Mouse (Mus musculus) neural tube, embryonic 14.5 days (tissue): ENCODE measurements around the gene Znhit1. TPM values are rescaled to one million over a fixed set of nuclear protein-coding genes. Genes with fewer than 3 reads are reported as not detected.

Experiments
- ATAC-seq: fragments of 200-750 bp; cut with Nextera tagmentation; 2 replicates; pipeline ENCODE4 v1.8.0; 2017; ENCODE audit warnings: low read depth, mild to moderate bottlenecking, moderate TSS enrichment, moderate library complexity
- H3K27ac ChIP-seq: fragments of 300-500 bp; sonication (generic); 2 replicates; pipeline ENCODE4 v1.5.1; 2014; ENCODE audit warnings: low read depth, mild to moderate bottlenecking, control low read depth, low read length, moderate library complexity, mixed read lengths
- H3K27me3 ChIP-seq: fragments of 300-500 bp; sonication (generic); 2 replicates; pipeline ENCODE4 v1.6.1; 2014; ENCODE audit warnings: low read length; ENCODE audit not compliant: control insufficient read depth, insufficient read depth
- H3K36me3 ChIP-seq: fragments of 300-500 bp; sonication (generic); 2 replicates; pipeline ENCODE4 v1.6.1; 2014; ENCODE audit warnings: low read length, mixed read lengths; ENCODE audit not compliant: control insufficient read depth, insufficient read depth
- H3K4me1 ChIP-seq: fragments of 300-500 bp; sonication (generic); 2 replicates; pipeline ENCODE4 v1.6.1; 2014; ENCODE audit warnings: low read length; ENCODE audit not compliant: control insufficient read depth, insufficient read depth
- H3K4me2 ChIP-seq: fragments of 300-500 bp; sonication (generic); 2 replicates; pipeline ENCODE4 v1.6.1; 2014; ENCODE audit warnings: mild to moderate bottlenecking, low read depth, low read length, control low read depth
- H3K4me3 ChIP-seq: fragments of 300-500 bp; sonication (generic); 2 replicates; pipeline ENCODE4 v1.5.1; 2014; ENCODE audit warnings: low read depth, low read length, control low read depth, mixed read lengths
- H3K9ac ChIP-seq: fragments of 300-500 bp; sonication (generic); replicated peaks from 2 replicates; pipeline ENCODE4 v1.6.1; 2014; ENCODE audit warnings: low read depth, mild to moderate bottlenecking, control low read depth, low read length, mixed read lengths
- H3K9me3 ChIP-seq: fragments of 300-500 bp; sonication (generic); 2 replicates; pipeline ENCODE4 v1.6.1; 2016; ENCODE audit warnings: low read length; ENCODE audit not compliant: control insufficient read depth
- WGBS: fragments of 180-500 bp; shearing (Covaris S2); extraction: QIAGEN DNeasy Blood & Tissue Kit; methylation state at CpG from one replicate; pipeline ENCODE4 v1.1.7; 2014; 5-methylcytosine and 5-hydroxymethylcytosine counted together
- polyA plus RNA-seq: library from polyadenylated mRNA; unstranded; fragments of >200 nt; fragmentation: Nextera tagmentation; extraction: Ambion mirVana; gene quantifications from 2 replicates; pipeline ENCODE4 v1.2.1, GENCODE M21; 2014

Znhit1 gene
- polyA plus RNA-seq, 1 experiment from 2014 or later, result 138 TPM

DNA sequence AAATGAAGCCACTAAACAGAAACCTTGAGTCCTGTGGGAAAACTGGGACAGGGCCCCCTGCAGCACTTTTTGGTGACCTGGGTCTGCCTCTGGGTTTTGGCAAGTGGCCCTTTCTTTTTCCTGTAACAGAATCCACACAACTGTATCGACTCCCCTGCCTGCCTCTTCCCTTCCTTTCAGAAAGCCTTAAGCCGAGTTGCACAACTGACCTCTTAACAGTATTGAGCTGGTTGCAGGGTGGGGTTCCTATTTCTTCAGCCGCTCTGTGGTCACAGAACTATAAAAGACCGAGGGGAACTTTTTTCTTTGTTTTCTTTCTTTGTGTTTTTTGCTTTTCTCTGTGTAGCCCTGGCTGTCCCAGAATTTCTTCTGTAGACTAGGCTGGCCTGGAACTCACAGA, 10.1 kb downstream of the Znhit1 start:
- WGBS, result 81% methylated on average over 4 of the region's 4 CpGs

DNA sequence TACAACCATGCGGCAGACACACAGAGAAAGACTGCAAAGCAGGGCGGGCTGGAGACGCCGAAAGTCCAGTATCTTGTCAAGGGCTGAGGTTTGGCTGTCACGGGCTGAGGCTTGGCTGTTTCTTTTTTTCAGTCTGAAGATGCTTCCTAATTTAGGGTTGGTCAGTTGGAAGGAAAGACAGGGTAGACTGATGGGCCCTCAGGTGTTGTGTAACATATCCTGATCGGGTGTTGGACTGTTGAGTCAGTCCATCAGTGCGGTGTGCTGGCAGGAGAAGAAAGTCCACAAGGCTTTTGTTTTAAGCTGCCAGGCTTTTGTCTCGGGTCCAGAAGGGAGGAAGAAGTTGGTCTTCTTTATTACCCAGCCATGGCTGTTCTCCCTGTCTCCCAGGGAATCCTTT, 14.2 kb downstream of the Znhit1 start:
- H3K36me3 ChIP-seq, result no peaks in the 10 kb centered on the region
- no peak overlapping the region for H3K4me3 ChIP-seq
- no peaks in the 10 kb centered on the region for H3K27me3 ChIP-seq
- no peaks in the 10 kb centered on the region for H3K9me3 ChIP-seq
- no peak overlapping the region for H3K9ac ChIP-seq
- no peak for ATAC-seq
- no peaks in the 10 kb centered on the region for H3K4me1 ChIP-seq
- H3K4me2 ChIP-seq, result no peak overlapping the region
- WGBS, result 81% methylated on average over 8 of the region's 8 CpGs
- no peak overlapping the region for H3K27ac ChIP-seq

More for the DNA sequence above, 10.1 kb downstream of the Znhit1 start:
- no peak overlapping the region for H3K9ac ChIP-seq
- ATAC-seq, result no peak
- peaks cover 11% of the 10 kb centered on the region for H3K36me3 ChIP-seq
- no peaks in the 10 kb centered on the region for H3K4me1 ChIP-seq
- no peak overlapping the region for H3K4me3 ChIP-seq
- H3K9me3 ChIP-seq, result no peaks in the 10 kb centered on the region
- H3K27me3 ChIP-seq, result no peaks in the 10 kb centered on the region
- H3K27ac ChIP-seq, result no peak overlapping the region
- no peak overlapping the region for H3K4me2 ChIP-seq

DNA sequence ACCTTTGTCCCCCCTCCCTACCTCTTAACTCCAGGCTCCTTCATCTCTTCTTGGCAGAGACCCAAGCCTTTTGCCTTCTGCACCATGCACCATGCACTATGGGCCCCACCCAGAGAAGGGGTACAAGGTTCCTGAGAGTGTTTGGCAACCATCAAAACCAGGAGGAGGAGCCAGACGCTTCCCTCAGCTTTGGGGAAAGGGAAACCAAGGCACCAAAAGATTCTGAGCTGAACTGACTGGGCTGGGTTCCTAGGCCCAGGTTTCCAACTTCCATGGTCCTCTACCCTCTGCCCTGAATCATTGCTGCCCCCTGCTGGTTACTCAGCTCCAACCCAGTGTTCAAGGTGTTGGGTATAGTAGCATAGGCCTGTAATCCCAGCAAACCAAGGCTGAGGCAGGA, 17.1 kb downstream of the Znhit1 start:
- WGBS, result 73% methylated on average over 1 of the region's 1 CpGs
- Histone ChIP-seq H3K9ac (no peak overlapping the region), H3K9me3 (no peaks in the 10 kb centered on the region), H3K4me1 (no peaks in the 10 kb centered on the region), H3K4me3 (no peak overlapping the region), H3K36me3 (peaks cover 7% of the 10 kb centered on the region), H3K27ac (no peak overlapping the region), H3K4me2 (no peak overlapping the region), H3K27me3 (no peaks in the 10 kb centered on the region)
- no peak for ATAC-seq

DNA sequence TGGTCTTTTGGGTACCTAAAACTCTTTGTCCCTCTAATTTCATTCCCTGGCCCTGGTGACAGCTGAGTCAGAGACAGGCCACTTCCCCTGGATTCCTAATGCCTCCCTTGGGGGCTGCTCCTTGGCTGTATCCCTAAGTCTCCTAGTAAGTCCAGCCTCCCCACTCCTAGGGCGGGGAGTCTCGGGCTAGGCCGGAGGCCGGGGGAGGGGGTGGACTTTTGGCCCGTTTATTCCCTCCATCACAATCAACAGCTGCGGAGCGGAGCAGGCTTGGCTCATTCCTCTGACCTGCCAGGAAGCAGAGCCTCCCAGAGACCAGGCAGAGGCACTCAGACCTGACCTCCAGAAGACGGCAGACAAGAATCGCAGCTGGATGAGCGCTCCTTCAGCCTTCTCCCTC, 20.2 kb downstream of the Znhit1 start:
- 72% methylated on average over 10 of the region's 10 CpGs for WGBS
- Histone ChIP-seq H3K9ac (no peak overlapping the region), H3K4me1 (peaks cover 5% of the 10 kb centered on the region; the same call in 1 of the 2 replicates), H3K27ac (no peak overlapping the region), H3K9me3 (no peaks in the 10 kb centered on the region), H3K4me2 (no peak overlapping the region), H3K27me3 (no peaks in the 10 kb centered on the region), H3K36me3 (peaks cover 29% of the 10 kb centered on the region), H3K4me3 (no peak overlapping the region)
- no peak for ATAC-seq

DNA sequence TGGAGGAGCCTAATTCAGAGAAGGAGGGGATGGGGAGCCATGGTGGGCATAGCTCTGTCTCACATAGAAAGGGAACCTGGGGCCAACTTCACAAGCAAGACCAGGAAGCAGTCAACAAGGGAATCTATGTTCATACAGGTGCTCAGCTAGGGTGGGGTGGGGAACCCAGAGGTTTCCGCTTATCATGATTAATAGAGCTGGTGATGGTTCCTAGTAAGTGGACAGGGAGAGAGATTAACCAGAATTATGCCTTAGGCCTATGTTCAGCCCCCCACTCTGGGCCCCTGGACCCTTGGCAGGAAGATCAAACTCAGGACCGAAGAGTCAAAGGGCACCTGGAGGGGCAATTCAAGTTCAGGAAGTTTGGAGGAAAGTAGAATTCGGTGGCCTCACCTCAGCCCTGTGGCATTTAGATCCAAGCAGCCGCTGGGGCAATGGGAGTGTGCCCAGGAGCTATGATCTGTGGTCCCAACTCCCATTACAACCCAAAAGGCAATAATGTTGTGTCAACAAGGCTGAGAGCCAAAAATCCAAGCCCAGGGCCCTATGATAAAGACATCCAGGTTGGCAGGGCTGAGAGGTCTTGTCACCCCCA, 20.9 kb downstream of the Znhit1 start:
- H3K36me3 ChIP-seq, result peaks cover 29% of the 10 kb centered on the region
- H3K9me3 ChIP-seq, result no peaks in the 10 kb centered on the region
- no peak overlapping the region for H3K4me2 ChIP-seq
- H3K9ac ChIP-seq, result no peak overlapping the region
- 94% methylated on average over 4 of the region's 4 CpGs for WGBS
- no peak overlapping the region for H3K4me3 ChIP-seq
- H3K4me1 ChIP-seq, result peaks cover 5% of the 10 kb centered on the region; the same call in 1 of the 2 replicates
- no peaks in the 10 kb centered on the region for H3K27me3 ChIP-seq
- no peak for ATAC-seq
- no peak overlapping the region for H3K27ac ChIP-seq

DNA sequence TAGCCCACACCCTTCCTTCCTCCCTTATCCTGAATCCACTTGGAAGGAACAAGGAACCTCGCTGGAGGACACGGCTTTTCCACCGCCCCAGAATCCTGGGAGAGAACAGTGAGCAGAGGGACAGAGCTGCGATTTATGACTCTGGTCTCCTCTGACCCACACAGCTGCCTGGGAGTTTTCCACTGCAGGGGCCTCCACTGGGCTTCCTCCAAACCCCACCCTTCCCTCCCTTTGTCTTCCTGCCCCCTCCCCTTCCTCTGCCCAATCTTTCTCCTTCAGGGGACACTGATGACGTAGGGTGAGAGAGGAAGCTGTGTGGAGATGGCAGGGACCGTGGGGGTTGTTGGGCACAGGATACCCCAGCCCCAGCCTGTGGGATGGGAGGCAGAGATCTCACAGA, 21.5 kb downstream of the Znhit1 start, which contains the start of gene Cldn15:
TSS of gene Cldn15 (plus strand) at position 286 of the 400 bp plus-strand sequence.
- Histone ChIP-seq H3K4me2 (no peak within 1 kb of the TSS), H3K27ac (no peak within 1 kb of the TSS), H3K4me1 (peaks cover 5% of the 10 kb centered on the region; the same call in 1 of the 2 replicates), H3K4me3 (no peak within 1 kb of the TSS), H3K36me3 (peaks cover 29% of the 10 kb centered on the region), H3K9ac (no peak within 1 kb of the TSS), H3K9me3 (no peaks in the 10 kb centered on the region), H3K27me3 (no peaks in the 10 kb centered on the region)
- ATAC-seq, result no peak
- 45% methylated on average over 6 of the region's 6 CpGs for WGBS

DNA sequence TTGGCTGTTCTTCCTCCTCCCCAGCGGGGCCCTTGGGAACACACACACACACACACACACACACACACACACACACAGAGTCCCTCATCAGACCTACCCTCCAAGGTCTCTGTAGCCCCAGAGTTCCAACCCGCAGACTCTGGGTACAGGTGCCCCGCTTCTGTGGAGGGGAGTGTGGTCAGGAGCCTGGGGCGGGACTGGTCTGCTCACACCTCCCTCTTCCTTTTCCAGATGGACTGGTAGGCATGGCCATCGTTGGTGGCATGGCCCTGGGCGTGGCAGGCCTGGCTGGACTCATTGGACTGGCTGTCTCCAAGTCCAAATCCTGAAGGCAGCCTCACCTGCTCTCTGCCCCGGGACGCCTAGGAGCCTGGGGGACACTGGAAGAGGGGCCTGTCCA, 22.1 kb downstream of the Znhit1 start:
- Histone ChIP-seq H3K4me1 (peaks cover 5% of the 10 kb centered on the region; the same call in 1 of the 2 replicates), H3K36me3 (peaks cover 29% of the 10 kb centered on the region), H3K27me3 (no peaks in the 10 kb centered on the region), H3K4me2 (no peak overlapping the region), H3K9ac (no peak overlapping the region), H3K4me3 (no peak overlapping the region), H3K27ac (no peak overlapping the region), H3K9me3 (no peaks in the 10 kb centered on the region)
- ATAC-seq, result no peak
- 92% methylated on average over 8 of the region's 8 CpGs for WGBS

DNA sequence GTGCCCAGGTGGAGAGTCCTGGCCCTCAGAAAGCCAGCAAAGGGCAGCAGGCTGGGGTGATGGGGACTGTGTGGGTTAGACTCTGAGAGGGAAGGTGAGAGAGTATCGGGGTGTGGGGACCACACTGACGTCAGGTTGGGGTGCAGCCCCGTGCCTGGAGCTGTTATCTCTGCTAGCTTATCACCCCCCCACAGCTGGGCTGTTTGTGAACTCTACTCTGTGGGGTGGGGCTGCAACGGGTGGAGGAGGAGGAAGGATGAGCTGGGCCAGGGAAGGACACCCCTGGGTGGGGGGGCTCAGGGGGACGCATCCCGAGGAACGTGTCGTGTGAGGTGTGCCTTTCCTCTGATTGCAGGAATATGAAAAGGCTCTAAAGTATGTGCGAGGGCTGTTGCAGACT, 22.6 kb downstream of the Znhit1 start:
- Histone ChIP-seq H3K27ac (no peak overlapping the region), H3K9me3 (no peaks in the 10 kb centered on the region), H3K27me3 (no peaks in the 10 kb centered on the region), H3K4me1 (peaks cover 5% of the 10 kb centered on the region; the same call in 1 of the 2 replicates), H3K4me2 (no peak overlapping the region), H3K4me3 (no peak overlapping the region), H3K36me3 (peaks cover 29% of the 10 kb centered on the region), H3K9ac (no peak overlapping the region)
- WGBS, result 94% methylated on average over 9 of the region's 9 CpGs
- no peak for ATAC-seq

DNA sequence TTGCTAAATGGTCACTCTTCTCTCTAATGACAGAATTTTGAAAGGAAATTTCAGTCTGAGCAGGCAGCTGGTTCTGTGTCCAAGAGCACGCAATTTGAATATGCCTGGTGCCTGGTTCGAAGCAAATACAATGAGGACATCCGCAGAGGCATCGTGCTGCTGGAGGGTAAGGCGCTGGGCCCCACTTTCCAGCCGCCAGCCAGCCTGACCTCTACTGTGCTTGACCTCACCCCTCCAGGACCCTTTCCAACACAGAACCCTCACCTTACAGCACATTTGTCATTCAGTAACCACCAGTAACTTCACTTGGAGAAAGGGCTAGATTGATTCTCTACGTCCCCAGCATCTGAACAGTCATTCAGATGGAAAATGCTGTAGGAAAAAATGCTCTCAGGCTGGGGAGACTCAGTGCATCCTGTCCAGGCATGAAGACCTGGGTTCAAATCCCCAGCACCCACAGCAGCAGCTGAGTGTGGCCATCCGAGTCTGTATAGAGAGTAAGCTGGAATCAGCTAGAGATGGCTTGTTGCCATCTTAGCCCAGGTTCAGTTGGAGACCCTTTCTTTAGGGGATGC, 24.8 kb downstream of the Znhit1 start:
- Histone ChIP-seq H3K4me2 (peak overlapping the region; percentile 74), H3K27ac (peak overlapping the region; percentile 86; the same call in 1 of the 2 replicates), H3K9ac (peak overlapping the region; percentile 67; the same call in 1 of the 2 replicates), H3K27me3 (no peaks in the 10 kb centered on the region), H3K36me3 (peaks cover 29% of the 10 kb centered on the region), H3K4me3 (peak overlapping the region; percentile 66), H3K9me3 (no peaks in the 10 kb centered on the region), H3K4me1 (peaks cover 5% of the 10 kb centered on the region; the same call in 1 of the 2 replicates)
- no peak for ATAC-seq
- WGBS, result 78% methylated on average over 8 of the region's 8 CpGs
